Mouse (Mus musculus) lung, embryonic 14.5 days (tissue): ENCODE results near the gene Atg10. TPM values are rescaled to one million over a fixed set of nuclear protein-coding genes. Genes with fewer than 3 reads are reported as not detected.

Experiments
- ATAC-seq: fragments of 200-750 bp; cut with Nextera tagmentation; 2 replicates; pipeline ENCODE4 v1.8.0; 2017; ENCODE audit warnings: mild to moderate bottlenecking, moderate TSS enrichment, moderate library complexity; ENCODE audit not compliant: insufficient read depth
- DNase-seq: peaks from one replicate; pipeline ENCODE4 v3.0.0-alpha.2; 2015
- H3K27ac ChIP-seq: fragments of 300-500 bp; sonication (generic); 2 replicates; pipeline ENCODE4 v1.5.1; 2014; ENCODE audit warnings: low read depth, mild to moderate bottlenecking, moderate library complexity
- H3K27me3 ChIP-seq: fragments of 300-500 bp; sonication (generic); 2 replicates; pipeline ENCODE4 v1.6.1; 2014; ENCODE audit warnings: low read length, control low read depth; ENCODE audit not compliant: insufficient read depth
- H3K36me3 ChIP-seq: fragments of 300-500 bp; sonication (generic); 2 replicates; pipeline ENCODE4 v1.6.1; 2014; ENCODE audit warnings: control low read depth; ENCODE audit not compliant: insufficient read depth
- H3K4me1 ChIP-seq: fragments of 300-500 bp; sonication (generic); 2 replicates; pipeline ENCODE4 v1.6.1; 2014; ENCODE audit warnings: antibody characterized with exemption, control low read depth; ENCODE audit not compliant: insufficient read depth
- H3K4me2 ChIP-seq: fragments of 300-500 bp; sonication (generic); 2 replicates; pipeline ENCODE4 v1.6.1; 2014; ENCODE audit warnings: mild to moderate bottlenecking
- H3K4me3 ChIP-seq: fragments of 300-500 bp; sonication (generic); 2 replicates; pipeline ENCODE4 v1.5.1; 2014; ENCODE audit warnings: low read depth, low read length
- H3K9ac ChIP-seq: fragments of 300-500 bp; sonication (generic); 2 replicates; pipeline ENCODE4 v1.6.1; 2014
- H3K9me3 ChIP-seq: fragments of 300-500 bp; sonication (generic); 2 replicates; pipeline ENCODE4 v1.6.1; 2016; ENCODE audit warnings: low read depth, low read length, control low read depth
- CTCF ChIP-seq: IDR thresholded peaks from 2 replicates; pipeline ENCODE4 v1.5.1; 2016; ENCODE audit warnings: antibody characterized with exemption, low read depth
- WGBS: fragments of 180-500 bp; shearing (Covaris S2); extraction: QIAGEN DNeasy Blood & Tissue Kit; methylation state at CpG from one replicate; pipeline ENCODE4 v1.1.7; 2014; 5-methylcytosine and 5-hydroxymethylcytosine counted together
- polyA plus RNA-seq: library from polyadenylated mRNA; unstranded; fragments of >200 nt; fragmentation: Nextera tagmentation; extraction: Ambion mirVana; gene quantifications from 2 replicates; pipeline ENCODE4 v1.2.1, GENCODE M21; 2014

Gene Atg10
- polyA plus RNA-seq, 1 experiment from 2014 or later = 13.4 TPM

DNA sequence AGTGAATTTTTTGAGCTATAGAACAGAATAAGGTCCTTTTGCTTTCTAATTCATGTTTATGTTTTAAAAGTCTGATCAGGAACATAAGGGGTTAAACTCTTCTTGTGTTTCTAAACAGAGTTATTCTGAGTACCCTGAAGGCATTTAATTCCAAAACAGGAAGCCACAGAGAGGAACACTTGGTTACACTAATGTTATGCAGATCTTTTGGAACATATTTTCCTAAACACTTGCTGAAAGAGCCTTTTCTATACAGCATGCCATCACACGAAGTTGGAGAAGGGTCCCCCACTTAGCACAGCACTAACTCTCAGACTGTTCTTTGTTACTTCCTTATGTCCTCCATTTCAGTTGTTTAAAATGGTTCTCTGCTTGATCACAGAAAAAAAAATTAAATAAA lies 130.2 kb downstream of the Atg10 start:
- DNase-seq (peak; percentile 52), ATAC-seq (peak; percentile 66)
- no peak overlapping the region for H3K4me3 ChIP-seq
- no peak overlapping the region for H3K9ac ChIP-seq
- peaks cover 7% of the 10 kb centered on the region; the same call in 1 of the 2 replicates for H3K4me1 ChIP-seq
- TF ChIP-seq CTCF = no peak
- H3K4me2 ChIP-seq = 0 out of 2 replicates have a peak overlapping the region, but pooled peaks have one; percentile 18
- no peaks in the 10 kb centered on the region for H3K36me3 ChIP-seq
- WGBS = 14% methylated on average over 1 of the region's 1 CpGs
- H3K27ac ChIP-seq = peak overlapping the region; percentile 42; the same call in 1 of the 2 replicates
- no peaks in the 10 kb centered on the region for H3K9me3 ChIP-seq
- H3K27me3 ChIP-seq = no peaks in the 10 kb centered on the region

DNA sequence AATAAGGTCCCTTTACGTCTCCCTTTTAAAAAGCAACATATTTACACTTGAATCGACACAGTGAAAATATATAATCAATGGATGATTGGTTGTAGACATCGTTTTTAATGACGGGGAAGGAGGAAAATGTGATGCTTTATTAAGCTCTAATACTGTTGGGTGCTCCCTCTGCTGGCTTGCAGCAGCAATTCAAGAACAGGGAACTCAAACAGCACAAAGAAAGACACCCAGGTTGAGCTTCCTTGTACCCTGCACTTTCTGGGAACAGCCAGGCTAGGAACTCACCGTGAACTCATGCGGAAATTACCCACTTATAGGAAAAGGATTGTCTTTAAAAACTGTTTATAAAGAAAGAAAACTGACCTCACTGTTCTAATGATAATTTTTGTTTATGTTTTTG lies 130.6 kb downstream of the Atg10 start:
- no peak overlapping the region for H3K9ac ChIP-seq
- peak; percentile 77; the same call in 1 of the 2 replicates for ATAC-seq
- H3K4me2 ChIP-seq = no peak overlapping the region
- H3K4me3 ChIP-seq = no peak overlapping the region
- H3K9me3 ChIP-seq = no peaks in the 10 kb centered on the region
- no peaks in the 10 kb centered on the region for H3K36me3 ChIP-seq
- H3K4me1 ChIP-seq = peaks cover 7% of the 10 kb centered on the region; the same call in 1 of the 2 replicates
- no peak overlapping the region for H3K27ac ChIP-seq
- WGBS = 21% methylated on average over 6 of the region's 6 CpGs
- TF ChIP-seq CTCF = peak; percentile 73
- peak; percentile 77 for DNase-seq
- H3K27me3 ChIP-seq = no peaks in the 10 kb centered on the region

DNA sequence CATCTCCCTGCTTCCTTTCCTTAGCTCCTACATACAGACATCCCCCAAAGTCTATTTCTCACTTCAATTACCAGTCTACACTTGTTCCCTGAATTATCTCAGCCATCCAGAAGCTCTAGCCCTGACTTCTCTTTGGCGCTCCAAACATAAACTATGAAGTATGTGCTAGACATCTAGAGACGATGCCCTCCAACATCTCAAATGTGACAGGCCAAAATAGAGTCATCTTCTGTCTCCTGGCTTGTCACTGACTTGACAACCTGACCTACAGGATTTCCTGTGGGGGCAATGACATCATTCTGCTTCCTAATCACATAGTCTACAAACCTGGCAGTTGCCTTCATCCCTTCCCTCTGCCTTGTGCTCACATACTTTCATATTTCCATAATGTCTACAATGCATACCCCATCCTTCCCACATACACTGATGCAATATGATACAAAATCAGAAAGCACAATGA lies 132.0 kb downstream of the Atg10 start:
- no peak for DNase-seq
- Histone ChIP-seq H3K9me3 (no peaks in the 10 kb centered on the region), H3K27ac (no peak overlapping the region), H3K27me3 (no peaks in the 10 kb centered on the region), H3K4me2 (no peak overlapping the region), H3K36me3 (no peaks in the 10 kb centered on the region), H3K4me1 (peaks cover 7% of the 10 kb centered on the region; the same call in 1 of the 2 replicates), H3K4me3 (no peak overlapping the region), H3K9ac (no peak overlapping the region)
- no peak for TF ChIP-seq CTCF
- 58% methylated on average over 2 of the region's 2 CpGs for WGBS
- no peak for ATAC-seq

DNA sequence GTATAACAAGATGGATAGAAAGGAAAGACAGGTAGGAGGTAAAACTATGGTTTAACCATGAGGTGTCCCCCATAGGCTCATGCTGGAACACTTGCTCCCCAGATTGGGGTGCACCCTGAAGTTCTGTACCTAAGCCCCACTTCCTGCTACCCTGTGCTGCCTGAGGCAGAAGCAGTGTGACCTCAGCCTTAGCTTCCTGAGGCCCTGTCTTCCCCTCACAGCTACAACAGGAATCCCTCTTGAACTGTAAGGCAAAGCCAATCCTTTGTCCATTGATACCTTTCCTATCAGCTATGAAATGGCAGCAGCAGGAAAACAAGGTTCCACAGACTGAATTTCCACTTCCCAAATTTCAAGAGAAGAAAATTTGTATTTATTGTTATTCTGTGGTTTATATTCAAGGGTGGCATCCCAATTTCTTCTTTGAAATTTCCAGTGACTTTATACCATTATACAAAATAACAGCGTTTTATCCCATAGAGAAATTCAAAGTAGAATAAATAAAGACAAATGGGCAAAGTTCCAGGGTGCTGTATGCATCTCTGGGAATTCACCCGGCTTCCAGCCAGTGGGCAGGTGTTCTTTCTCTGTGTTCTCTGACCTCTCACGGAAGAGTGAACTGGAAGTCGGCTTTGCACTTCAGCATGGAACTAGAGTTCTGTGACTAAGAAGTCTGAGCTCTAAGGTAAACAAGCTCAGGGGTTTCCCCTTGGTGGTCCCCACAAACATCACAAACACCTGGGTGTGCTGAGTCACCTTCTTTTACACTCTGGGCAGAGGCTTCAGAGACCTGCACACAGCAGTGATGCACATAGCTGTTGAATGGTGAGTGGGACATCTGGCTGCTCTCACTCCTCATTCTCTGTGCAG lies 132.7 kb downstream of the Atg10 start:
- DNase-seq (no peak), ATAC-seq (no peak)
- H3K4me2 ChIP-seq = no peak overlapping the region
- no peaks in the 10 kb centered on the region for H3K36me3 ChIP-seq
- H3K4me1 ChIP-seq = peaks cover 7% of the 10 kb centered on the region; the same call in 1 of the 2 replicates
- TF ChIP-seq CTCF = no peak
- no peaks in the 10 kb centered on the region for H3K9me3 ChIP-seq
- no peaks in the 10 kb centered on the region for H3K27me3 ChIP-seq
- H3K27ac ChIP-seq = no peak overlapping the region
- H3K9ac ChIP-seq = no peak overlapping the region
- H3K4me3 ChIP-seq = no peak overlapping the region
- WGBS = 39% methylated on average over 4 of the region's 4 CpGs

DNA sequence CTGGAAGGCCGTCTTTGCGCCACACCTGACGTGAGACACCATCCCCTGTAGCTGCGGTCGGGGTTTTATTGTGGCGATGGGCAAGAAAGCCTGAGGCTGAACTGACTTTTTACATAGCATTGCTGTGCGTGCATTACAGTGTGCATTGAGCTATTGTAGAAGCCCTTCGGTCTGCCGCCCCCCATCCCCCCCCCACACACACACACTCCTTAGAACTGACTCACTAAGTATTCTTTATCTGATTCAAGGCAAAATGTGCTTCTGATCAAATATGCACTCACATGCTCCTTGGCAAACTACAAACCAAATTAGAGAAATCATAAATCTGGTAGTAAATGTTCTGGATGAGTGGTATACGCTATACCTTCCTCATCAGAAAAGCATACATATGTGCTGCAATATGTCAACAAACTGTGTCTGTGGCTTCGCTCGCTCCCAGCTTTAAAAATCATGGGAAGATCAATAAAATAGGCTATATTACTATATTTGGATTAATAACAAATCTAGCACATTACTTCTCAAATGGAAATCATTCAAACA lies 137.3 kb downstream of the Atg10 start:
- Histone ChIP-seq H3K9me3 (no peaks in the 10 kb centered on the region), H3K9ac (no peak overlapping the region), H3K27ac (no peak overlapping the region), H3K4me1 (no peaks in the 10 kb centered on the region), H3K4me2 (no peak overlapping the region), H3K36me3 (no peaks in the 10 kb centered on the region), H3K4me3 (no peak overlapping the region), H3K27me3 (no peaks in the 10 kb centered on the region)
- TF ChIP-seq CTCF = no peak
- ATAC-seq (no peak), DNase-seq (no peak)
- 91% methylated on average over 12 of the region's 12 CpGs for WGBS

DNA sequence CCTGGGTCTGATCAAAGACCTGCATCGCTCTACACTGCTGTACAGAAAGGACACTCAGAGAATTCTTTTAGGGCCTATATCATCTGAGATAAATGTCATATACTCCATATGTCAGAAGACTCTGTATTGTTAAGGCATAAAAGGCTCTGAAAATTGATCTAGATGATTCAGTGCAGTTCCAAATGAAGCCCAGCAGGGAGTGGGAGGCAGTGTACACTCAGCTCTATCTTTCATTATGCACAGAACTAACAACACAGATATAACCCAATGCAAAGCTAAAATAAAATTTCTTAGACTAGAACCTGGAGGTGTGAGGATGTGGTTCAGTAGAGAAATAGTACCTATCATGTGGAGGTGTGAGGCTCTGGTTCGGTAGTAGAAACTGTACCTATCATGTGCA lies 151.4 kb downstream of the Atg10 start:
- H3K9me3 ChIP-seq = no peaks in the 10 kb centered on the region
- TF ChIP-seq CTCF = no peak
- no peak overlapping the region for H3K27ac ChIP-seq
- H3K4me1 ChIP-seq = no peaks in the 10 kb centered on the region
- H3K36me3 ChIP-seq = no peaks in the 10 kb centered on the region
- no peak overlapping the region for H3K4me3 ChIP-seq
- no peaks in the 10 kb centered on the region for H3K27me3 ChIP-seq
- ATAC-seq (no peak), DNase-seq (no peak)
- WGBS = 97% methylated on average over 2 of the region's 2 CpGs
- no peak overlapping the region for H3K4me2 ChIP-seq
- no peak overlapping the region for H3K9ac ChIP-seq

DNA sequence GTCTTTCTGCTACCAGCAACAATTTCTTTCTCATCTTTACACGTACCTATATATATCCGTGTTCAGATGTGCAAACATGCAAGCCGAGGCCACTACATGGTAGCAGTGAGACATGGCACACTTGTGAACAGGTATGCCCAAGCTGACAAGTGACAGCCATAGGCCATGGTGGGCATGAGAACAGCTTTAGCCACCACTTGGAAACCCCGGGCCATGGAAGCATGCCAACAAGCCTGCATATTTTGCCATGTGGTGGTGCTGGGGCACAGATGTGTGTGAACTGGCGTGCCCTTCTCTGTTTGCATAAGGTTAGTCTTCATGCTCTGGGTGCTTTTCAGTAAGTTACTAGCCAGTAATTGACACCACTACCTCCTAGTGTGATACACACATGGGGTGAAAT lies 162.9 kb downstream of the Atg10 start:
- H3K27me3 ChIP-seq = no peaks in the 10 kb centered on the region
- no peak for DNase-seq
- H3K27ac ChIP-seq = no peak overlapping the region
- H3K36me3 ChIP-seq = no peaks in the 10 kb centered on the region
- no peak for ATAC-seq
- H3K4me3 ChIP-seq = no peak overlapping the region
- no peak overlapping the region for H3K4me2 ChIP-seq
- WGBS = 86% methylated on average over 5 of the region's 5 CpGs
- no peaks in the 10 kb centered on the region for H3K4me1 ChIP-seq
- no peak for TF ChIP-seq CTCF
- H3K9me3 ChIP-seq = no peaks in the 10 kb centered on the region
- H3K9ac ChIP-seq = no peak overlapping the region
